Mouse (Mus musculus) kidney, adult 2 months (tissue): ENCODE measurements at regions not wholly inside any gene's neighbourhood (a gene's known extent, or its start where the extent isn't known, plus 50 kb on each side); places are given as distances from the start of the nearest gene placed in this dataset.

ENCODE experiments used
- CTCF ChIP-seq: fragments of 200-500 bp; conservative IDR thresholded peaks from 2 replicates; pipeline ENCODE4 v1.5.1; 2011; ENCODE audit warnings: low read depth, mild to moderate bottlenecking, control low read depth, low read length, moderate library complexity, mixed read lengths; ENCODE audit not compliant: insufficient read depth, insufficient read length
- POLR2A ChIP-seq: fragments of 200-500 bp; IDR thresholded peaks from one replicate; pipeline ENCODE4 v1.6.1; 2011; ENCODE audit warnings: low read depth, low read length, control low read depth

DNA sequence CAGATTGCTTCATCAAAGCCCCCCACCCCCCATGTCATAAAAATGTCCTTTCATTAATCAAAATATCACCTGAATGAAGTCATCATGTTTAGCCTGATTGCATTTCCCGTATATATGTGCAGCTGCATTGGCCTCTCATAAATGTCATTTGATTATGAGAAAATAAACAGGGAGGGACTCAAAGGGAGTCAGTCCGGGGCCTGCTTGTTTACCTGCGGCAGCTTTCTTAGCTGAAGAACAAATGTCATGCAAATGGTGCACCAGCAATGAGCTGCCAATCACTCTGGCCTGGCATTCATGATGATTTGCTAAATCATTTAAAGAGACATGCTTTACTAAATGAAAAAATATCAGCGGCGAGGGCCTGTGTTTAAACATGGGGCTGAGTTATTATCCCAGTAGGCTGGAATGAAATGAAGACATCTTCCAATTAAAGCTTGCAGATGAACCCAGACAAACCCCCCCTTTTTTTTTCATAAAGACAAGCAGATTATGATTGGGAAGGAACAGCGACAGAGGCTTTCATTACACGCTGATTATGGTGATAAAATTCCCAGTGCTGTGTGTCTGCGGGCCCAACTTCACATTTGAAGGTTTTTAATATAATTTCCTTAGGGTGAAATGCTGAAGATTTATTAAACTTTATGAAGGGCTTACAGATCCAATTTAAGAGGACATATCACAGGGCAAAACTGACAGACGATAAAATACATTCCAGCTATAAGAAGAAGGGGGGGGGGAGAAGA is 342.5 kb upstream of the Tle4 start:
- no peak for TF ChIP-seq POLR2A
- no peak for TF ChIP-seq CTCF
